Mouse (Mus musculus) monocyte, adult 2 months (primary cell): ENCODE measurements around the gene Kif2c.

Experiments
- DNase-seq, 2 experiments: peaks; one replicate each; pipeline ENCODE4 v3.0.0; 2022; ENCODE audit warnings: low spot score in 2 of 2, low read depth in 1 of 2

The Kif2c gene

GRCm38 (mm10) chr4:117181863-117182758, at the start of gene Kif2c:
Gene Kif2c (minus strand): TSS chr4:117182639.
- peak; percentile 70 to 90 for DNase-seq

GRCm38 (mm10) chr4:117231208-117231607, 48.8 kb upstream of the Kif2c start:
- no peak for DNase-seq

GRCm38 (mm10) chr4:117230331-117230730, 47.9 kb upstream of the Kif2c start:
- DNase-seq = no peak

- DNase-seq = no peak
Measured at GRCm38 (mm10) chr4:117229590-117229989, 47.2 kb upstream of the Kif2c start.

GRCm38 (mm10) chr4:117225250-117225649, 42.8 kb upstream of the Kif2c start:
- DNase-seq = no peak

- DNase-seq = no peak
Measured at GRCm38 (mm10) chr4:117224122-117224521, 41.7 kb upstream of the Kif2c start.

GRCm38 (mm10) chr4:117223001-117223400, 40.6 kb upstream of the Kif2c start:
- no peak for DNase-seq

GRCm38 (mm10) chr4:117221836-117222235, 39.4 kb upstream of the Kif2c start:
- DNase-seq = no peak

GRCm38 (mm10) chr4:117220741-117221515, 38.5 kb upstream of the Kif2c start:
- DNase-seq = no peak

- peak in 1 of 2 experiments; percentile 13 for DNase-seq
Measured at GRCm38 (mm10) chr4:117218517-117219219, 36.2 kb upstream of the Kif2c start.

GRCm38 (mm10) chr4:117217029-117217428, 34.6 kb upstream of the Kif2c start:
- no peak for DNase-seq

GRCm38 (mm10) chr4:117214250-117214649, 31.8 kb upstream of the Kif2c start:
- no peak for DNase-seq

- DNase-seq = peak; percentile 52 to 77
Measured at GRCm38 (mm10) chr4:117210147-117211074, 28.0 kb upstream of the Kif2c start.

- DNase-seq = no peak
Measured at GRCm38 (mm10) chr4:117209592-117209991, 27.2 kb upstream of the Kif2c start.

GRCm38 (mm10) chr4:117202992-117203354, 20.5 kb upstream of the Kif2c start:
- no peak for DNase-seq

- peak in 1 of 2 experiments; percentile 19 for DNase-seq
Measured at GRCm38 (mm10) chr4:117202046-117202991, 19.9 kb upstream of the Kif2c start.

- DNase-seq = no peak
Measured at GRCm38 (mm10) chr4:117191804-117192203, 9.4 kb upstream of the Kif2c start.

GRCm38 (mm10) chr4:117190660-117191059, 8.2 kb upstream of the Kif2c start:
- no peak for DNase-seq

GRCm38 (mm10) chr4:117189856-117190543, 7.6 kb upstream of the Kif2c start:
- peak in 1 of 2 experiments; percentile 15 for DNase-seq
